Mouse (Mus musculus) bone marrow, adult 2 months (tissue): ENCODE data around the gene Shc3. TPM values are rescaled to one million over a fixed set of nuclear protein-coding genes. Genes with fewer than 3 reads are reported as not detected.

Source experiments
- H3K27ac ChIP-seq: fragments of 200-500 bp; 2 replicates; pipeline ENCODE4 v1.5.1; 2012; ENCODE audit warnings: low read depth, mild to moderate bottlenecking, control low read depth, inconsistent platforms, low read length; ENCODE audit not compliant: control insufficient read depth, poor library complexity, insufficient read depth
- H3K4me1 ChIP-seq: fragments of 200-500 bp; 2 replicates; pipeline ENCODE4 v1.6.1; 2011; ENCODE audit warnings: low read length; ENCODE audit not compliant: control insufficient read depth, insufficient read depth
- H3K4me3 ChIP-seq: fragments of 200-500 bp; replicated peaks from 2 replicates; pipeline ENCODE3; 2011; ENCODE audit warnings: mild to moderate bottlenecking, low read depth, low read length, control low read depth; ENCODE audit not compliant: control insufficient read depth
- CTCF ChIP-seq: fragments of 200-500 bp; IDR thresholded peaks from 2 replicates; pipeline ENCODE4 v1.5.1; 2011; ENCODE audit warnings: low read length, control low read depth; ENCODE audit not compliant: control insufficient read depth, insufficient read depth
- POLR2A ChIP-seq: fragments of 200-500 bp; IDR thresholded peaks from 2 replicates; pipeline ENCODE4 v1.6.1; 2011; ENCODE audit warnings: low read depth, mild to moderate bottlenecking, control low read depth, low read length, borderline replicate concordance; ENCODE audit not compliant: control insufficient read depth
- WGBS: fragments of 180-500 bp; shearing (Covaris S2); methylation state at CpG from one replicate; pipeline ENCODE4 v1.1.7; 2018; 5-methylcytosine and 5-hydroxymethylcytosine counted together
- polyA plus RNA-seq: library from polyadenylated mRNA; stranded (reverse); fragments of >200 nt; gene quantifications from 2 replicates; pipeline ENCODE4 v1.2.4, GENCODE M21; 2011; ENCODE audit warnings: low replicate concordance; ENCODE audit not compliant: missing spikeins, insufficient read depth, insufficient read length

The Shc3 gene
- polyA plus RNA-seq, 1 experiment: not detected

GRCm38 (mm10) chr13:51464294-51464693, 104.9 kb downstream of the Shc3 start:
- Histone ChIP-seq H3K4me1 (no peaks in the 10 kb centered on the region), H3K27ac (no peak overlapping the region), H3K4me3 (no peak overlapping the region)
- TF ChIP-seq POLR2A (no peak), CTCF (no peak)
- WGBS: 73% methylated on average over 4 of the region's 4 CpGs

- H3K4me3 ChIP-seq: no peak overlapping the region
- H3K27ac ChIP-seq: no peak overlapping the region
- TF ChIP-seq CTCF: no peak
- no peak for TF ChIP-seq POLR2A
- no peaks in the 10 kb centered on the region for H3K4me1 ChIP-seq
- WGBS: 44% methylated on average over 4 of the region's 4 CpGs
Observed at GRCm38 (mm10) chr13:51456190-51456878, 112.9 kb downstream of the Shc3 start.

- TF ChIP-seq CTCF (no peak), POLR2A (no peak)
- no peaks in the 10 kb centered on the region for H3K4me1 ChIP-seq
- WGBS: 68% methylated on average over 4 of the region's 4 CpGs
- H3K4me3 ChIP-seq: no peak overlapping the region
- H3K27ac ChIP-seq: no peak overlapping the region
Observed at GRCm38 (mm10) chr13:51446550-51446949, 122.7 kb downstream of the Shc3 start.

GRCm38 (mm10) chr13:51442922-51443321, 126.3 kb downstream of the Shc3 start:
- H3K4me1 ChIP-seq: no peaks in the 10 kb centered on the region
- 85% methylated on average over 8 of the region's 8 CpGs for WGBS
- no peak for TF ChIP-seq POLR2A
- no peak for TF ChIP-seq CTCF
- H3K4me3 ChIP-seq: no peak overlapping the region
- H3K27ac ChIP-seq: no peak overlapping the region

GRCm38 (mm10) chr13:51437105-51438085, 131.8 kb downstream of the Shc3 start:
- no peak overlapping the region for H3K27ac ChIP-seq
- no peaks in the 10 kb centered on the region for H3K4me1 ChIP-seq
- 82% methylated on average over 14 of the region's 14 CpGs for WGBS
- no peak for TF ChIP-seq POLR2A
- no peak for TF ChIP-seq CTCF
- no peak overlapping the region for H3K4me3 ChIP-seq

- Histone ChIP-seq H3K4me1 (no peaks in the 10 kb centered on the region), H3K27ac (no peak overlapping the region), H3K4me3 (no peak overlapping the region)
- 68% methylated on average over 2 of the region's 2 CpGs for WGBS
- TF ChIP-seq POLR2A (no peak), CTCF (no peak)
Observed at GRCm38 (mm10) chr13:51435146-51435545, 134.1 kb downstream of the Shc3 start.

GRCm38 (mm10) chr13:51434460-51434859, 134.8 kb downstream of the Shc3 start:
- TF ChIP-seq POLR2A: no peak
- TF ChIP-seq CTCF: peak; percentile 12; the same call in 1 of the 2 replicates
- WGBS: 49% methylated on average over 2 of the region's 2 CpGs
- no peaks in the 10 kb centered on the region for H3K4me1 ChIP-seq
- H3K27ac ChIP-seq: no peak overlapping the region
- no peak overlapping the region for H3K4me3 ChIP-seq

GRCm38 (mm10) chr13:51433371-51433770, 135.8 kb downstream of the Shc3 start:
- no peak overlapping the region for H3K4me3 ChIP-seq
- WGBS: 29% methylated on average over 3 of the region's 3 CpGs
- H3K4me1 ChIP-seq: no peaks in the 10 kb centered on the region
- H3K27ac ChIP-seq: no peak overlapping the region
- TF ChIP-seq POLR2A (no peak), CTCF (no peak)

- Histone ChIP-seq H3K4me3 (no peak overlapping the region), H3K4me1 (no peaks in the 10 kb centered on the region), H3K27ac (no peak overlapping the region)
- 83% methylated on average over 4 of the region's 4 CpGs for WGBS
- TF ChIP-seq POLR2A: no peak
- TF ChIP-seq CTCF: no peak
Observed at GRCm38 (mm10) chr13:51425662-51426443, 143.4 kb downstream of the Shc3 start.
